Mouse (Mus musculus): ENCODE measurements at regions not wholly inside any gene's neighbourhood (a gene's known extent, or its start where the extent isn't known, plus 50 kb on each side); places are given as distances from the start of the nearest gene placed in this dataset.

- DNase-seq (ENCODE audit: low read depth, low spot score) = peak; percentile 2
Observed at GRCm38 (mm10) chr15:13859193-13859592, 685.7 kb upstream of the Cdh6 start.

GRCm38 (mm10) chr15:13854095-13854836 is 680.8 kb upstream of the Cdh6 start:
- no peak for DNase-seq (ENCODE audit: low read depth, low spot score)

Measured in R1 (cell line).